Comparison of ENCODE assay signal across 26 mouse cellular contexts in the genomic region with DNA sequence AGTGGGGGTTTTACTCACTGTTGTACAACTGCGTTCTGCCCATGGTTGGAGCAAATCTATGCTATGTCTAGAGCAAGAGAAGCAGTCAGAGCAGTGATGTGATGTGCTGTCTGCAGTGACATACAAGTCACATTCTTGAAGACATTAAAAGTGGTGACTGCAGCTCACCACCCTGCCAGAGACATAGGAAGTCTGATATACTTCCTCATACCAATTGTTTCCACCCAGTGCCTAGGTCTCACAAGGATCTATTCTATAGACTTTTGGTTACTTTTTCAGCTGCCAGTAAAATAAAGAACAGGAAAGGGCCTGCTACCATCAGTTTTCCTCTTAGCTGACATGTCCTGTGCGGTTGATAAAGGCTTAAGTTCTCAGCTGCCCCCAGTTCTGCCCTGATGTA.
A peak's percentile ranks its signal among the peaks of the same experiment; 100 is the strongest.
DNase-seq lines count a peak whose midpoint lies in the region; ATAC-seq and TF ChIP-seq lines count a peak whose summit lies in the region.
"Had no signal": no experiment of that assay in that cellular context is flagged by ENCODE, and none has a peak within 500 bp of the region (broad histone marks: within the 10 kb centered on the region; RNA-seq: fewer than 3 reads in every experiment).

No protein-coding gene starts in this region.

- 56% methylated on average over 2 of the region's 2 CpGs for WGBS in lung, embryonic 16.5 days
- 63% methylated on average over 2 of the region's 2 CpGs for WGBS in lung, postnatal 0 days
- WGBS in hindbrain, embryonic 11.5 days: 95% methylated on average over 2 of the region's 2 CpGs

- H3K9me3 ChIP-seq in lung, embryonic 16.5 days (ENCODE audit: control insufficient read depth, low read length): no peaks in the 10 kb centered on the region
- no peaks in the 10 kb centered on the region for H3K9me3 ChIP-seq in lung, postnatal 0 days (ENCODE audit: low read length)
- no peaks in the 10 kb centered on the region for H3K9me3 ChIP-seq in hindbrain, embryonic 11.5 days (ENCODE audit: control insufficient read depth, low read length)
- H3K9me3 ChIP-seq: forebrain, embryonic 10.5 days; forebrain, embryonic 13.5 days; heart, embryonic 12.5 days; heart, embryonic 15.5 days; hindbrain, embryonic 13.5 days; intestine, embryonic 15.5 days had no signal

- peaks cover 7% of the 10 kb centered on the region for H3K4me1 ChIP-seq in lung, embryonic 16.5 days (replicated peaks; ENCODE audit: control insufficient read depth, insufficient read depth, low read length)
- no peaks in the 10 kb centered on the region for H3K4me1 ChIP-seq in lung, postnatal 0 days (ENCODE audit: insufficient read depth, low read depth, low read length)
- H3K4me1 ChIP-seq in hindbrain, embryonic 11.5 days (replicated peaks; ENCODE audit: control insufficient read depth, insufficient read depth, low read length): no peaks in the 10 kb centered on the region
- H3K4me1 ChIP-seq: forebrain, embryonic 10.5 days; forebrain, embryonic 13.5 days; hindbrain, embryonic 13.5 days; intestine, embryonic 15.5 days had no signal

- H3K27ac ChIP-seq in lung, embryonic 16.5 days (ENCODE audit: low read length): peak overlapping the region; percentile 4; the same call in 1 of the 2 replicates
- no peak overlapping the region for H3K27ac ChIP-seq in lung, postnatal 0 days (ENCODE audit: low read length)
- H3K27ac ChIP-seq in hindbrain, embryonic 11.5 days (ENCODE audit: low read depth, low read length): no peak overlapping the region
- H3K27ac ChIP-seq: forebrain, embryonic 10.5 days; forebrain, embryonic 13.5 days; gastrocnemius, adult 2 months; heart, embryonic 15.5 days; hindbrain, embryonic 13.5 days; intestine, embryonic 15.5 days had no signal

- H3K36me3 ChIP-seq in lung, embryonic 16.5 days (ENCODE audit: control insufficient read depth, insufficient read depth, low read length): no peaks in the 10 kb centered on the region
- no peaks in the 10 kb centered on the region for H3K36me3 ChIP-seq in lung, postnatal 0 days (ENCODE audit: insufficient read depth, low read length)
- no peaks in the 10 kb centered on the region for H3K36me3 ChIP-seq in hindbrain, embryonic 11.5 days (ENCODE audit: control insufficient read depth, insufficient read depth, low read length)
- H3K36me3 ChIP-seq: forebrain, embryonic 10.5 days; heart, embryonic 12.5 days; heart, embryonic 15.5 days; hindbrain, embryonic 13.5 days; intestine, embryonic 15.5 days had no signal

- H3K4me3 ChIP-seq in lung, embryonic 16.5 days (ENCODE audit: low read length): no peak overlapping the region
- no peak overlapping the region for H3K4me3 ChIP-seq in lung, postnatal 0 days (ENCODE audit: low read depth, low read length)
- H3K4me3 ChIP-seq in hindbrain, embryonic 11.5 days (ENCODE audit: low read depth, low read length): no peak overlapping the region
- H3K4me3 ChIP-seq: forebrain, embryonic 10.5 days; forebrain, embryonic 13.5 days; gastrocnemius, adult 2 months; heart, embryonic 12.5 days; heart, embryonic 15.5 days; hindbrain, embryonic 13.5 days; intestine, embryonic 15.5 days had no signal

- no peaks in the 10 kb centered on the region for H3K27me3 ChIP-seq in lung, embryonic 16.5 days (ENCODE audit: control insufficient read depth, insufficient read depth, low read depth, low read length)
- H3K27me3 ChIP-seq in lung, postnatal 0 days (replicated peaks; ENCODE audit: insufficient read depth, low read length): no peaks in the 10 kb centered on the region
- H3K27me3 ChIP-seq in hindbrain, embryonic 11.5 days (ENCODE audit: control insufficient read depth, insufficient read depth, low read length): no peaks in the 10 kb centered on the region
- H3K27me3 ChIP-seq: forebrain, embryonic 13.5 days; heart, embryonic 12.5 days; heart, embryonic 15.5 days; hindbrain, embryonic 13.5 days; intestine, embryonic 15.5 days had no signal

- no peak for ATAC-seq in CD4-positive, CD25-positive, alpha-beta regulatory T cell, adult 4 months
- no peak for ATAC-seq in lung, embryonic 16.5 days (ENCODE audit: low read depth)
- no peak for ATAC-seq in lung, postnatal 0 days
- ATAC-seq in hindbrain, embryonic 11.5 days (ENCODE audit: low FRiP score): no peak
- ATAC-seq: activated CD4-positive, CD25-positive, alpha-beta regulatory T cell, adult 4 months; forebrain, embryonic 13.5 days; forebrain, embryonic 16.5 days; hindbrain, embryonic 16.5 days; intestine, embryonic 15.5 days had no signal

- DNase-seq in CD4-positive, CD25-positive, alpha-beta regulatory T cell, adult 2 months (ENCODE audit: low read depth, low spot score): peak; percentile 14
- no peak for DNase-seq in lung, postnatal 0 days (ENCODE audit: low spot score)
- DNase-seq in naive thymus-derived CD4-positive, alpha-beta T cell, adult 2 months (ENCODE audit: low read depth): peak; percentile 39
- no peak for DNase-seq in hindbrain, embryonic 11.5 days (ENCODE audit: low spot score)
- DNase-seq: adrenal gland, adult 8-10 months; adrenal gland, postnatal 25 days; cerebellum, adult 11-12 months; cerebellum, adult 8-10 months; cerebellum, postnatal 10 days; cerebellum, postnatal 36 days; gastrocnemius, adult 2 months; gastrocnemius, postnatal 14 days; heart, adult 18-20 months; heart, postnatal 10 days; heart, postnatal 4 days had no signal

- no peak for TF ChIP-seq CTCF in lung, postnatal 0 days (IDR thresholded peaks at IDR 0.05)

- TF ChIP-seq EP300 in lung, postnatal 0 days (IDR thresholded peaks at IDR 0.05): no peak

- H3K4me2 ChIP-seq in lung, embryonic 16.5 days (ENCODE audit: low read depth, low read length): no peak overlapping the region
- no peak overlapping the region for H3K4me2 ChIP-seq in lung, postnatal 0 days (replicated peaks; ENCODE audit: low read depth, low read length)
- H3K4me2 ChIP-seq in hindbrain, embryonic 11.5 days (replicated peaks; ENCODE audit: low read depth, low read length): no peak overlapping the region
- H3K4me2 ChIP-seq: forebrain, embryonic 13.5 days; heart, embryonic 12.5 days; heart, embryonic 15.5 days; hindbrain, embryonic 13.5 days; intestine, embryonic 15.5 days had no signal

- H3K9ac ChIP-seq in lung, embryonic 16.5 days (ENCODE audit: low read length): no peak overlapping the region
- no peak overlapping the region for H3K9ac ChIP-seq in lung, postnatal 0 days (replicated peaks; ENCODE audit: low read depth)
- H3K9ac ChIP-seq in hindbrain, embryonic 11.5 days (ENCODE audit: low read depth, low read length): no peak overlapping the region
- H3K9ac ChIP-seq: forebrain, embryonic 13.5 days; heart, embryonic 12.5 days; heart, embryonic 15.5 days; hindbrain, embryonic 13.5 days; intestine, embryonic 15.5 days had no signal

Comparison
In these comparisons a context has a peak if more than half of its experiments do, and no peak if none do; other contexts are left out.
1. DNase-seq: peak in CD4-positive, CD25-positive, alpha-beta regulatory T cell, adult 2 months (single experiment) and naive thymus-derived CD4-positive, alpha-beta T cell, adult 2 months (single experiment); none in lung, postnatal 0 days (single experiment) and hindbrain, embryonic 11.5 days (single experiment).